Mouse (Mus musculus) lung, adult 2 months (tissue): ENCODE measurements around the gene Grin3a.

Experiments
- CTCF ChIP-seq: fragments of 200-500 bp; IDR thresholded peaks from 2 replicates; pipeline ENCODE4 v1.5.1; 2011; ENCODE audit warnings: mild to moderate bottlenecking, low read length, control low read depth; ENCODE audit not compliant: insufficient read depth
- POLR2A ChIP-seq: fragments of 200-500 bp; IDR thresholded peaks from 2 replicates; pipeline ENCODE4 v1.6.1; 2011; ENCODE audit warnings: low read depth, mild to moderate bottlenecking, control low read depth, low read length, borderline replicate concordance; ENCODE audit errors: extremely low read depth

DNA sequence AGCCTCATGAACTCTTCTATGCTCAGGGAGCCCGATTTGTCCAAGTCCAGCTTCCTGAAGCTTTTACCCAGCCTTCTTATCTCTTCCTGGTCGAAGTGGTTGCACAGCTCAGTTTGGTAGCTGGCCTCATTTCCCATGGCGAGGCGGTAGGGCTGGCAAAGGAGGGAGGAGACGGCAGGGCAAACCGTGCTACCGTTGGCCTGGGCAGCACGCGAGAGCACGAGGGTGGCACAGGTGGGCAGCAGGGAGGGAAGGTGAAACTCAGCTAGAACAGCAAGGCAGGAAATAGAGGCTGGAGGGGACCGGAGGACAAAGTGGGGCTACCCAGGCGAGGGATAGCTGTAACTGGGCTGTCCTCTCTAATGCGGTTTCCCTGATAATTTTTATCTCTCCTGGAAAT lies 163.7 kb downstream of the Grin3a start, which contains the start of gene Ppp3r2:
- TF ChIP-seq CTCF (no peak), POLR2A (no peak)
